Mouse (Mus musculus) heart, adult 8-10 months (tissue): ENCODE data around the gene Mecp2. TPM values are rescaled to one million over a fixed set of nuclear protein-coding genes. Genes with fewer than 3 reads are reported as not detected.

Experiments used
- DNase-seq: peaks from one replicate; pipeline ENCODE4 v3.0.0; 2022; ENCODE audit warnings: low spot score
- microRNA-seq: library from miRNA; unstranded; fragments of <30 nt; microRNA quantifications from one replicate; pipeline ENCODE4 v1.2.0, GENCODE M21; 2022
- total RNA-seq, 4 experiments: library from RNA; stranded (reverse); gene quantifications; 2 replicates each; pipeline ENCODE4 v1.2.4; 2022

The Mecp2 gene
- total RNA-seq, 4 experiments from 2014 or later = 25.3 to 36.9 (median 31.0) TPM

DNA sequence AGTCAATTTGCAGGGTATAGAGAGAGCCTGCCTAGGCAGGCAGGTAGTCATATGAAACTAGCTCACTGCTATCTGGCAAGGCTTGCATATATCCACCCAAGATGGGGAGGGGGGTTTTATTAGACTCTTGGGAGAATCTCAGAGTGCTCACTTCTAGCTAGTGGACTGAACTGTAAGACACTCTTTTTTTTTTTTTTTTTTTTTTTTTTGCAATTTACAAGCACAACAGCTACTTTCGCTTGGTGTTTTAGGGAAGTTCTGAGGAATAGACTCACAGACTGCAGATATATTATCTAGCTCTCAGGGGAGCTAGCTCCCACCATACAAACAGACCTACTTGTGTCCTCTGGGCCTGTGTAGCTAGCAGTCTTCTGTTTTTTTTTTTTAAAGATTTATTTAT lies 120.6 kb downstream of the Mecp2 start:
- DNase-seq = no peak

DNA sequence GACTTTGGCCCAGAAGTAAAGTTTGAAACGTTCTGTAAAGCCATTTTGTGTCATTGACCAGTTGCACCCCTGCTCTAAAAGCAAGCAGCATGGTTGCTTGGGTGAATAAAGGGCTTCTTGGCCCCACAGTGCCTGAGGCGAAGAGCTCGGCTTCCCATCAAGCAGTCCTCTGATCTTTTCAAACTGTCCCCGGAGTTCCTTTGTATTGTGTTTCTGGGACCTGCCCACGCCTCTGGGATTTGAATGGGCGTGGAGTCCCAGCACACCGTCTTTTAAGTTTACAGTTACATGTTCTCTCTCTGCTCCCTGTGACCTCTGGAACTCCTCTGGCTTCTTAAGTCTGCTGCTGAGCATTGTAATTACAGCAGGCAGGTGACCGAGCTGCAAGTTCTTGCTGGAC lies 127.1 kb downstream of the Mecp2 start:
- no peak for DNase-seq

- DNase-seq = no peak
These were observed 128.8 kb downstream of the Mecp2 start for GRCm38 (mm10) chrX:74006401-74006800.

GRCm38 (mm10) chrX:74003644-74004043 lies 131.5 kb downstream of the Mecp2 start:
- no peak for DNase-seq

- no peak for DNase-seq
These were observed 134.1 kb downstream of the Mecp2 start for GRCm38 (mm10) chrX:74001024-74001423.

DNA sequence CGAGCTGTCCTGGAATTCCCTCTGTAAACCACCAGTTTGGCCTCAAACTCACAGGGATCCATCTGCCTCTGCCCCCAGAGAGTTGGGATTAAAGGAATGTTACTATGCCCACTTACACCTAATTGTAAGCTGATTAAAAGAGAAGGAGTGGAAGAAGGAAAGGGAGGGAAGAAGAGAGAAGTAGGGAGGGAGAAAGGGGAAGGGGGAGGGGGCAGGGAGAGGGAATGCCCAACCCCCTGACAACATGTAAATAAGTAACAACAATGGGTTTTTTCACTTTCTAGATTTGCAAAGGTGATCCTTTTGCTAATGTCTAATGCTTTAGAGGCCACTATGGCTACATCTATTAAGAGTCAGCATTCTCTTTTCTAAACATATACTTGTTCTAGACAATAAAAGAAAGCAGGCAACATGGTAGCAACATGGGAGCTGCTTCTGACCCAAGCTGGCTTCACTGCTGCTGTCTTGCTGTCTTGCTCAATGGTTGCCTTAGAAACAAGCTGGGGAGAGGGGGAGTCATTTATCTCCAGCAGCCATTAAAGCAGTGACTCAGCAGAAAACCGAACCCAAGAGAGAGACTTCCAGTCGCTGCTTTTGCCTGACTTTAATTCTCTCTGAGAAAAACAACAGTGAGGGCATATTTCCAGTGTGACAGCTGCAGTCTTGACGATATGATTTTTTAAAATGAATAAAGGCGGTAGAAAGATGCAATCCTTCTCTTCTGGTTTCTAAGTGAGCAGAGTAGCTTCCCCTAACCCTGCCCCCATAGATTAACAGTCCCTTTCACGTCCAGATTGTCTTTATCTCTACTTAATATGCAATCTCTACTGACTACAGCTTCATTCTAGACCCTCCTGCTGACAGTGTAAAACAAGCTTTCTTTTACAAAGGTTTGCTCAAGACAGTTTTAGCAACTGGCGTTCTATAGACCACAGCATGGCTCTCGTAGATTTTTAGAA lies 136.0 kb downstream of the Mecp2 start:
- peak; percentile 40 for DNase-seq

- DNase-seq = no peak
These were observed 157.4 kb downstream of the Mecp2 start for GRCm38 (mm10) chrX:73977783-73978182.

Small RNA genes within 50 kb of the gene (microRNA-seq; reads per million reads assigned to microRNA genes)
- gene Mir5132 (3.4 reads per million, percentile 6 among the genes with 10 or more reads in this experiment), gene Mir718 (not detected)

Other genes with a start within 250 kb of the Mecp2 start
- gene Avpr2, start 243.3 kb downstream of the Mecp2 start, total RNA-seq = not detected
- 1 to 10 TPM; 3.3 to 5.3 (median 4.2) TPM for gene L1cam, start 239.3 kb downstream of the Mecp2 start, total RNA-seq
- gene Arhgap4, start 213.5 kb downstream of the Mecp2 start, total RNA-seq = 1 to 10 TPM in 2 of 4 experiments, under 1 TPM in 2; 0.47 to 2.9 (median 1.3) TPM
- gene Naa10, start 213.4 kb downstream of the Mecp2 start, total RNA-seq = 10 to 100 TPM; 46.4 to 59.7 (median 56.5) TPM
- 1 to 10 TPM; 4.9 to 7.5 (median 6.1) TPM for gene Renbp, start 204.5 kb downstream of the Mecp2 start, total RNA-seq
- gene Hcfc1, start 169.0 kb downstream of the Mecp2 start, total RNA-seq = 10 to 100 TPM; 36.7 to 39.7 (median 39.7) TPM
- gene Irak1, start 111.4 kb downstream of the Mecp2 start, total RNA-seq = 10 to 100 TPM; 56.3 to 66.4 (median 60.9) TPM
- gene Opn1mw, start 7.9 kb downstream of the Mecp2 start, total RNA-seq = not detected
- gene Tex28, start 32.5 kb upstream of the Mecp2 start, total RNA-seq = not detected
- gene Tktl1, start 41.9 kb upstream of the Mecp2 start, total RNA-seq = not detected
- 10 to 100 TPM; 59.1 to 98.9 (median 79.2) TPM for gene Flna, start 114.5 kb upstream of the Mecp2 start, total RNA-seq
- 10 to 100 TPM; 31.5 to 38.2 (median 33.4) TPM for gene Emd, start 119.3 kb upstream of the Mecp2 start, total RNA-seq
- 100 to 1,000 TPM; 121 to 325 (median 211) TPM for gene Rpl10, start 135.4 kb upstream of the Mecp2 start, total RNA-seq
- 10 to 100 TPM; 47.1 to 63.2 (median 49.8) TPM for gene Taz, start 146.5 kb upstream of the Mecp2 start, total RNA-seq
- gene Dnase1l1, start 147.0 kb upstream of the Mecp2 start, total RNA-seq = 10 to 100 TPM; 17.7 to 20.0 (median 18.3) TPM
- 100 to 1,000 TPM; 130 to 144 (median 138) TPM for gene Atp6ap1, start 161.7 kb upstream of the Mecp2 start, total RNA-seq
- gene Gdi1, start 169.6 kb upstream of the Mecp2 start, total RNA-seq = 10 to 100 TPM; 55.5 to 80.4 (median 71.0) TPM
- 10 to 100 TPM; 22.7 to 28.1 (median 25.8) TPM for gene Fam50a, start 177.7 kb upstream of the Mecp2 start, total RNA-seq
- 1 to 10 TPM in 1 of 4 experiments, under 1 TPM in 3; 0.19 to 1.4 (median 0.73) TPM for gene Plxna3, start 193.7 kb upstream of the Mecp2 start, total RNA-seq
- gene Lage3, start 218.3 kb upstream of the Mecp2 start, total RNA-seq = 10 to 100 TPM; 24.0 to 33.2 (median 31.2) TPM
- gene Ubl4a, start 237.9 kb upstream of the Mecp2 start, total RNA-seq = 10 to 100 TPM; 74.3 to 82.5 (median 80.1) TPM
- 1 to 10 TPM; 4.0 to 6.7 (median 5.8) TPM for gene Slc10a3, start 238.0 kb upstream of the Mecp2 start, total RNA-seq